Comparison of ENCODE assay signal across 11 mouse cellular contexts in genomic region chr11:45174811-45175798, GRCm38 (mm10).
DNase-seq lines count a peak whose midpoint lies in the region; ATAC-seq and TF ChIP-seq lines count a peak whose summit lies in the region.
"Had no signal": no experiment of that assay in that cellular context is flagged by ENCODE, and none has a peak within 500 bp of the region (broad histone marks: within the 10 kb centered on the region; RNA-seq: fewer than 3 reads in every experiment).

No protein-coding gene starts in this region.

- no peak overlapping the region for H3K9ac ChIP-seq in hindbrain, postnatal 0 days (replicated peaks; ENCODE audit: low read length)
- H3K9ac ChIP-seq in midbrain, embryonic 15.5 days: no peak overlapping the region
- H3K9ac ChIP-seq: hindbrain, embryonic 12.5 days had no signal

- no peak for TF ChIP-seq CTCF in hindbrain, postnatal 0 days (IDR thresholded peaks at IDR 0.05; ENCODE audit: low read depth)

- 53% methylated on average over 10 of the region's 10 CpGs for WGBS in limb, embryonic 10.5 days
- WGBS in hindbrain, postnatal 0 days: 87% methylated on average over 10 of the region's 10 CpGs
- 91% methylated on average over 10 of the region's 10 CpGs for WGBS in midbrain, embryonic 15.5 days

- intact Hi-C loops in heart, postnatal 10 days (cut with DNase I): no loop called here

- no peak overlapping the region for H3K4me3 ChIP-seq in limb, embryonic 10.5 days
- no peak overlapping the region for H3K4me3 ChIP-seq in hindbrain, postnatal 0 days (ENCODE audit: low read length)
- H3K4me3 ChIP-seq in midbrain, embryonic 15.5 days: no peak overlapping the region
- H3K4me3 ChIP-seq: hindbrain, embryonic 12.5 days had no signal

- H3K9me3 ChIP-seq in limb, embryonic 10.5 days (replicated peaks): no peaks in the 10 kb centered on the region
- no peaks in the 10 kb centered on the region for H3K9me3 ChIP-seq in hindbrain, postnatal 0 days (ENCODE audit: low read length)
- no peaks in the 10 kb centered on the region for H3K9me3 ChIP-seq in midbrain, embryonic 15.5 days
- H3K9me3 ChIP-seq: hindbrain, embryonic 12.5 days had no signal

- no peak for ATAC-seq in hindbrain, postnatal 0 days
- ATAC-seq in midbrain, embryonic 15.5 days (replicated peaks): no peak

- H3K4me2 ChIP-seq in hindbrain, postnatal 0 days (ENCODE audit: low read depth, low read length): no peak overlapping the region
- no peak overlapping the region for H3K4me2 ChIP-seq in midbrain, embryonic 15.5 days
- H3K4me2 ChIP-seq: hindbrain, embryonic 12.5 days had no signal

- DNase-seq in adrenal gland, postnatal 10 days: peak; percentile 40
- no peak for DNase-seq in adrenal gland, adult 18-20 months (ENCODE audit: low spot score in 2 of 2)
- DNase-seq in 3T3-L1 (ENCODE audit: low read depth, low spot score): peak; percentile 76
- peak; percentile 49 to 67 for DNase-seq in heart, postnatal 10 days
- peak; percentile 37 for DNase-seq in limb, embryonic 10.5 days (ENCODE audit: low spot score)
- no peak for DNase-seq in MN1 (ENCODE audit: low spot score)
- no peak for DNase-seq in hindbrain, postnatal 0 days (ENCODE audit: low spot score)
- DNase-seq: cerebellum, adult 8-10 months; layer of hippocampus, postnatal 36 days had no signal

- no peaks in the 10 kb centered on the region for H3K27me3 ChIP-seq in limb, embryonic 10.5 days (ENCODE audit: low read depth, poor library complexity, severe bottlenecking)
- H3K27me3 ChIP-seq in hindbrain, postnatal 0 days (ENCODE audit: insufficient read depth, low read length): no peaks in the 10 kb centered on the region
- no peaks in the 10 kb centered on the region for H3K27me3 ChIP-seq in midbrain, embryonic 15.5 days (replicated peaks)
- H3K27me3 ChIP-seq: hindbrain, embryonic 12.5 days had no signal

- H3K4me1 ChIP-seq in limb, embryonic 10.5 days: peaks cover 13% of the 10 kb centered on the region
- no peaks in the 10 kb centered on the region for H3K4me1 ChIP-seq in hindbrain, postnatal 0 days (ENCODE audit: insufficient read depth, low read length)
- no peaks in the 10 kb centered on the region for H3K4me1 ChIP-seq in midbrain, embryonic 15.5 days
- H3K4me1 ChIP-seq: hindbrain, embryonic 12.5 days had no signal

- no peak overlapping the region for H3K27ac ChIP-seq in limb, embryonic 10.5 days
- no peak overlapping the region for H3K27ac ChIP-seq in hindbrain, postnatal 0 days
- H3K27ac ChIP-seq in midbrain, embryonic 15.5 days: no peak overlapping the region
- H3K27ac ChIP-seq: hindbrain, embryonic 12.5 days had no signal

- no peaks in the 10 kb centered on the region for H3K36me3 ChIP-seq in limb, embryonic 10.5 days
- H3K36me3 ChIP-seq in hindbrain, postnatal 0 days (ENCODE audit: insufficient read depth, low read length): no peaks in the 10 kb centered on the region
- H3K36me3 ChIP-seq in midbrain, embryonic 15.5 days (replicated peaks): no peaks in the 10 kb centered on the region
- H3K36me3 ChIP-seq: hindbrain, embryonic 12.5 days had no signal

Comparison
In these comparisons a context has a peak if more than half of its experiments do, and no peak if none do; other contexts are left out.
1. DNase-seq: peak in adrenal gland, postnatal 10 days (single experiment), 3T3-L1 (single experiment), heart, postnatal 10 days (2 of 2) and limb, embryonic 10.5 days (single experiment); none in adrenal gland, adult 18-20 months (0 of 2), MN1 (single experiment) and hindbrain, postnatal 0 days (single experiment).